Mouse (Mus musculus) cortical plate, adult 2 months (tissue): Measurements from ENCODE around the gene Myo1a. TPM values are rescaled to one million over a fixed set of nuclear protein-coding genes. Genes with fewer than 3 reads are reported as not detected.

ENCODE experiments used
- H3K27ac ChIP-seq: fragments of 200-500 bp; 2 replicates; pipeline ENCODE4 v1.5.1; 2012; ENCODE audit warnings: low read length, control low read depth, inconsistent platforms; ENCODE audit not compliant: insufficient read depth
- H3K4me1 ChIP-seq: fragments of 200-500 bp; 2 replicates; pipeline ENCODE4 v1.6.1; 2011; ENCODE audit warnings: low read length; ENCODE audit not compliant: control insufficient read depth, insufficient read depth
- H3K4me3 ChIP-seq: fragments of 200-500 bp; 2 replicates; pipeline ENCODE4 v1.5.1; 2011; ENCODE audit warnings: mild to moderate bottlenecking, low read length, control low read depth; ENCODE audit not compliant: insufficient read depth
- CTCF ChIP-seq: fragments of 200-500 bp; IDR thresholded peaks from 2 replicates; pipeline ENCODE4 v1.5.1; 2011; ENCODE audit warnings: mild to moderate bottlenecking, control low read depth, low read length; ENCODE audit not compliant: insufficient read depth; ENCODE audit errors: extremely low read depth
- POLR2A ChIP-seq: fragments of 200-500 bp; IDR thresholded peaks from 2 replicates; pipeline ENCODE4 v1.6.1; 2011; ENCODE audit warnings: mild to moderate bottlenecking, low read length, control low read depth; ENCODE audit not compliant: insufficient read depth; ENCODE audit errors: extremely low read depth
- polyA plus RNA-seq: library from polyadenylated mRNA; depleted of rRNA; stranded (reverse); fragments of >200 nt; gene quantifications from 2 replicates; pipeline ENCODE4 v1.2.3, GENCODE M21; 2012

Myo1a gene
- polyA plus RNA-seq, 1 experiment = 1.7 TPM

GRCm38 (mm10) chr10:127674046-127674655 lies 30.8 kb upstream of the Myo1a start:
- Histone ChIP-seq H3K27ac (no peak overlapping the region), H3K4me1 (no peaks in the 10 kb centered on the region), H3K4me3 (no peak overlapping the region)
- no peak for TF ChIP-seq CTCF
- TF ChIP-seq POLR2A = no peak

- no peak overlapping the region for H3K27ac ChIP-seq
- no peaks in the 10 kb centered on the region for H3K4me1 ChIP-seq
- H3K4me3 ChIP-seq = no peak overlapping the region
- peak; percentile 100 for TF ChIP-seq CTCF
- no peak for TF ChIP-seq POLR2A
Measured at GRCm38 (mm10) chr10:127674794-127675522, 30.0 kb upstream of the Myo1a start.

GRCm38 (mm10) chr10:127675859-127676398 lies 29.0 kb upstream of the Myo1a start:
- no peak for TF ChIP-seq POLR2A
- TF ChIP-seq CTCF = no peak
- no peak overlapping the region for H3K27ac ChIP-seq

GRCm38 (mm10) chr10:127676691-127677548 lies 28.1 kb upstream of the Myo1a start:
- no peak overlapping the region for H3K27ac ChIP-seq
- TF ChIP-seq POLR2A = no peak
- no peaks in the 10 kb centered on the region for H3K4me1 ChIP-seq

More at GRCm38 (mm10) chr10:127675859-127676398, 29.0 kb upstream of the Myo1a start:
- H3K4me3 ChIP-seq = peak overlapping the region; percentile 20; the same call in 1 of the 2 replicates
- no peaks in the 10 kb centered on the region for H3K4me1 ChIP-seq

GRCm38 (mm10) chr10:127677591-127678336 lies 27.2 kb upstream of the Myo1a start:
- Histone ChIP-seq H3K27ac (no peak overlapping the region), H3K4me3 (peak overlapping the region; percentile 20; the same call in 1 of the 2 replicates), H3K4me1 (no peaks in the 10 kb centered on the region)
- no peak for TF ChIP-seq POLR2A
- peak; percentile 95 for TF ChIP-seq CTCF

More at GRCm38 (mm10) chr10:127676691-127677548, 28.1 kb upstream of the Myo1a start:
- H3K4me3 ChIP-seq = peak overlapping the region; percentile 20

- TF ChIP-seq POLR2A (no peak), CTCF (no peak)
- Histone ChIP-seq H3K4me1 (no peaks in the 10 kb centered on the region), H3K27ac (no peak overlapping the region), H3K4me3 (no peak overlapping the region)
Measured at GRCm38 (mm10) chr10:127679208-127679607, 25.8 kb upstream of the Myo1a start.

- Histone ChIP-seq H3K4me3 (no peak overlapping the region), H3K4me1 (no peaks in the 10 kb centered on the region), H3K27ac (no peak overlapping the region)
- no peak for TF ChIP-seq CTCF
- TF ChIP-seq POLR2A = no peak
Measured at GRCm38 (mm10) chr10:127679881-127680280, 25.1 kb upstream of the Myo1a start.

- TF ChIP-seq CTCF (no peak), POLR2A (no peak)
- H3K4me3 ChIP-seq = no peak overlapping the region
- no peaks in the 10 kb centered on the region for H3K4me1 ChIP-seq
- no peak overlapping the region for H3K27ac ChIP-seq
Measured at GRCm38 (mm10) chr10:127682886-127683285, 22.1 kb upstream of the Myo1a start.

- Histone ChIP-seq H3K4me3 (no peak overlapping the region), H3K27ac (no peak overlapping the region), H3K4me1 (no peaks in the 10 kb centered on the region)
- TF ChIP-seq POLR2A (no peak), CTCF (no peak)
Measured at GRCm38 (mm10) chr10:127691053-127691452, 13.9 kb upstream of the Myo1a start.
